Mouse (Mus musculus): ENCODE data around the gene Syn3.

- no peak for TF ChIP-seq POLR2A (IDR thresholded peaks at IDR 0.05; ENCODE audit: insufficient read depth, low read length)
- no peak for TF ChIP-seq CTCF (IDR thresholded peaks at IDR 0.05; ENCODE audit: low read depth, low read length)
- TF ChIP-seq EP300 (IDR thresholded peaks at IDR 0.05; ENCODE audit: insufficient read depth, low read depth, low read length) = no peak
These were observed 162.2 kb downstream of the Syn3 start for GRCm38 (mm10) chr10:86336506-86336905.

Measured in ES-Bruce4 (cell line).